In the genomic region with DNA sequence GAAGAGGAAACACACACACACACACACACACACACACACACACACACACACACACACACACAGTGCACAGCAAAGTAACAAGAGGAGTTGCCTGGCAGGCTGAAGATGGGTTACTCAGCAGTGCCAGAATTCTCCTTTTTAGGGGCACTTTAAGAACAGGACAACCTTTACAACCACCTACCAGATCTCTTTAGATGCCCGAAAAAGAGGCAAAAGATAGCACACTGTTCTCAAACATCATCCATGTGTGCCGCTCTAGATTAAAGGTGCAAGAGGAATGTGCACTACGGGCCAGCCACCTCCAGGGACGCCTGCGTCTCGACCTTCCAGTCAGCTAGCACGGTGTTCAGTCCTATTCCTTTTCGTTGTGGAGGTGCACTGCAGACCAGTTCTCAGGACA, we compare ENCODE assay signal across 21 mouse cellular contexts.
"Had no signal": no experiment of that assay in that cellular context is flagged by ENCODE, and none has a peak within 500 bp of the region (broad histone marks: within the 10 kb centered on the region; RNA-seq: fewer than 3 reads in every experiment).

No protein-coding gene starts in this region.

- DNase-seq: gastrocnemius, postnatal 10 days; gastrocnemius, postnatal 25 days; heart, postnatal 4 days; kidney, adult 18-20 months; kidney, adult 8-10 months; kidney, postnatal 25 days; kidney, postnatal 4 days; left cerebral cortex, postnatal 4 days had no signal

- H3K4me3 ChIP-seq: heart, embryonic 10.5 days; heart, embryonic 12.5 days; hindbrain, embryonic 10.5 days; hindbrain, embryonic 12.5 days; intestine, embryonic 15.5 days; layer of hippocampus, adult 2 months; limb, embryonic 12.5 days; liver, embryonic 12.5 days had no signal

- ATAC-seq: hindbrain, embryonic 16.5 days; inflammation-experienced regulatory T-cells, adult 6 months; intestine, embryonic 15.5 days; intestine, postnatal 0 days; liver, embryonic 12.5 days had no signal

- H3K27ac ChIP-seq: heart, embryonic 10.5 days; hindbrain, embryonic 10.5 days; hindbrain, embryonic 12.5 days; hindbrain, embryonic 14.5 days; intestine, embryonic 15.5 days; limb, embryonic 12.5 days; liver, embryonic 12.5 days; liver, embryonic 14.5 days had no signal
